Mouse (Mus musculus) neutrophil, adult 5-6 weeks (primary cell): ENCODE data around the gene Enc1. TPM values are rescaled to one million over a fixed set of nuclear protein-coding genes. Genes with fewer than 3 reads are reported as not detected.

ENCODE experiments used
- ATAC-seq: fragments of 151-379, 151-347 bp; 2 replicates; pipeline ENCODE4 v1.8.0; 2017; ENCODE audit warnings: mild to moderate bottlenecking, moderate TSS enrichment; ENCODE audit not compliant: insufficient number of reproducible peaks, poor library complexity, low FRiP score, severe bottlenecking; ENCODE audit errors: extremely low read depth
- total RNA-seq: library from RNA; stranded (forward); fragments of 200-1000 nt; gene quantifications from 2 replicates; pipeline ENCODE4 v1.2.3, GENCODE M21; 2017

The Enc1 gene
- total RNA-seq, 1 experiment from 2014 or later = 4.1 TPM

- no peak for ATAC-seq
These were observed 17.0 kb upstream of the Enc1 start for GRCm38 (mm10) chr13:97223856-97224255.

GRCm38 (mm10) chr13:97224341-97224982, 16.4 kb upstream of the Enc1 start:
- no peak for ATAC-seq

- no peak for ATAC-seq
These were observed 15.8 kb upstream of the Enc1 start for GRCm38 (mm10) chr13:97225130-97225529.

- no peak for ATAC-seq
These were observed 13.1 kb upstream of the Enc1 start for GRCm38 (mm10) chr13:97227795-97228194.

GRCm38 (mm10) chr13:97230101-97230500, 10.8 kb upstream of the Enc1 start:
- ATAC-seq = no peak

- ATAC-seq = no peak
These were observed 7.8 kb upstream of the Enc1 start for GRCm38 (mm10) chr13:97233092-97233491.

GRCm38 (mm10) chr13:97234785-97235417, 6.0 kb upstream of the Enc1 start:
- ATAC-seq = peak; percentile 91

- no peak for ATAC-seq
These were observed 5.0 kb upstream of the Enc1 start for GRCm38 (mm10) chr13:97235911-97236310.

- ATAC-seq = no peak
These were observed 3.2 kb upstream of the Enc1 start for GRCm38 (mm10) chr13:97237700-97238099.

GRCm38 (mm10) chr13:97238181-97238981, 2.5 kb upstream of the Enc1 start:
- ATAC-seq = no peak

- no peak for ATAC-seq
These were observed 1.3 kb upstream of the Enc1 start for GRCm38 (mm10) chr13:97239343-97240180.

GRCm38 (mm10) chr13:97240279-97240964, 483 bp upstream of the Enc1 start:
- 0 out of 2 replicates have a peak, but pooled peaks have one; percentile 14 for ATAC-seq

GRCm38 (mm10) chr13:97241787-97242280, 929 bp downstream of the Enc1 start:
- ATAC-seq = no peak

- ATAC-seq = no peak
These were observed 1.8 kb downstream of the Enc1 start for GRCm38 (mm10) chr13:97242716-97243115.

- ATAC-seq = no peak
These were observed 3.2 kb downstream of the Enc1 start for GRCm38 (mm10) chr13:97243962-97244711.

- no peak for ATAC-seq
These were observed 3.8 kb downstream of the Enc1 start for GRCm38 (mm10) chr13:97244712-97245105.

GRCm38 (mm10) chr13:97245157-97245556, 4.3 kb downstream of the Enc1 start:
- no peak for ATAC-seq

- no peak for ATAC-seq
These were observed 5.3 kb downstream of the Enc1 start for GRCm38 (mm10) chr13:97246217-97246616.
